Mouse (Mus musculus): ENCODE measurements around the gene Gstt1.
A peak's percentile ranks its signal among the peaks of the same experiment; 100 is the strongest.

Gstt1 gene

GRCm38 (mm10) chr10:75764519-75765473 is 33.6 kb downstream of the Gstt1 start:
- DNase-seq (ENCODE audit: low read depth in 2 of 2, low spot score in 2 of 2), result peak; percentile 72 to 80

GRCm38 (mm10) chr10:75763682-75764518 is 34.5 kb downstream of the Gstt1 start, which contains the start of gene Cabin1:
TSS of gene Cabin1 (minus strand) at chr10:75764341.
- DNase-seq (ENCODE audit: low read depth in 2 of 2, low spot score in 2 of 2), result peak; percentile 97 to 98

GRCm38 (mm10) chr10:75762413-75762812 is 36.0 kb downstream of the Gstt1 start:
- no peak for DNase-seq (ENCODE audit: low read depth in 2 of 2, low spot score in 2 of 2)

DNA sequence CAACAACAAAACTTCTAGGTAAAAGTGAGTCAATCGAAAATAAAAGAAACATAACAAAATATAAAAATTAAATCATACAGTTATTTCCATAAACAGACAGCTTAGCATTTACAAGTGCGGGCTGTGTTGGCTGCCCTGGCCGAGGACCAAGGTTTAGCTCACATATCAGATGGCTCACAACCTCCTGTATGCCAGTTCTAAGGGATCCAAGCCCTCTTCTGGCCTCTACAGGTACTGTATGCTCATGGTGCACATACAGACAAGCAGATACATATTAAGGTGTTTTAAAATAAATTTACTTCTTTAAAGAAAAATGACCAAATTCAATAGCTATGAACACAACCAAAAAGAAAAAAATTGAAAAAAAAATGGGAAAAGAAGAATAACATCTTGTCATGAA is 38.1 kb downstream of the Gstt1 start:
- DNase-seq (ENCODE audit: low read depth in 2 of 2, low spot score in 2 of 2), result no peak

DNA sequence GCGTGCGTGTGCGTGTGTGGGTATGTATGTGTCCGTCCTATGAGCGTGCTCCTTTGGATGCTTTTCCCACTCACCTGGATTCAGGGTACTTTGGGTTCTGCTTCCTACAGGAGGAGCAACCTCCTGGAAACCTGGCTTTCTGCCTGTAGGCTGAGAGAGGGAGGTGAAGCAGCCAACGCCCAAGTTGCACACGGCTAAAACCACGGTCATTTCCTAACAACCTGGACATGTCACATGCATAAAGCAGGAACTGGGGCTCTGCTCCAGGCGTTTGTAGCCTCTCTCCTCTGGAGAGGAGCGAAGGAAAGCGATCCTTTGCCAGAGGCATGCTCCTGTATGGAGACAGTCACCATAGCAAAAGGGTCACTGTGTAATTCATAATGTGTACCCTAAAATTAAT is 41.7 kb downstream of the Gstt1 start:
- no peak for DNase-seq (ENCODE audit: low read depth in 2 of 2, low spot score in 2 of 2)

- peak; percentile 73 to 81 for DNase-seq (ENCODE audit: low read depth in 2 of 2, low spot score in 2 of 2)
Observed at GRCm38 (mm10) chr10:75744017-75744416, 54.4 kb downstream of the Gstt1 start.

DNA sequence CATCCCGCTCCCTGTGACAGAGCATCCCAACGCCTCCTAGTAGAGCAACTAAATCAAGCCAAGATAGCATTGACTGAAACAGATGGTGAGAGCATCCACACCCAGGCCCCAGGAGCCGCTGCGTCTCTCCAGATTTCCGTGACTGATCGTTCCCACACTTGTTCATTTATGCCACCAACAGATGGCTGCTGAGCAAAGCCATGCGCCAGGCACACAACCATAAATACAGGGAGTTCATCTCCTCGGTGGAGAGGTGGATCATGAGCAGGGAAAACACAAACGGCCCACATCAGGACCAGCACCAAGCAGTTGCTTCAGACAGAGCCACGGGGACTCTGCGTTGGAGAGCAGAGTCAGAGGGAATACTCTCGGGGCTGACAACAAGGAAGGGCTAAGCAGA is 55.0 kb downstream of the Gstt1 start:
- no peak for DNase-seq (ENCODE audit: low read depth in 2 of 2, low spot score in 2 of 2)

GRCm38 (mm10) chr10:75740866-75741265 is 57.5 kb downstream of the Gstt1 start:
- DNase-seq (ENCODE audit: low read depth in 2 of 2, low spot score in 2 of 2), result no peak
